Mouse (Mus musculus) stomach, embryonic 14.5 days (tissue): ENCODE measurements around the gene Ranbp9. TPM values are rescaled to one million over a fixed set of nuclear protein-coding genes. Genes with fewer than 3 reads are reported as not detected.

ENCODE experiments used
- ATAC-seq: fragments of 200-750 bp; cut with Nextera tagmentation; 2 replicates; pipeline ENCODE4 v1.8.0; 2017; ENCODE audit warnings: low read depth, moderate TSS enrichment; ENCODE audit not compliant: insufficient number of reproducible peaks, insufficient read depth, low FRiP score
- H3K27ac ChIP-seq: fragments of 300-500 bp; sonication (generic); 2 replicates; pipeline ENCODE4 v1.5.1; 2014; ENCODE audit warnings: mild to moderate bottlenecking, low read length, moderate library complexity, mixed read lengths
- H3K27me3 ChIP-seq: fragments of 300-500 bp; sonication (generic); 2 replicates; pipeline ENCODE4 v1.6.1; 2014; ENCODE audit warnings: low read length, control low read depth, mixed read lengths; ENCODE audit not compliant: control insufficient read depth, insufficient read depth
- H3K36me3 ChIP-seq: fragments of 300-500 bp; sonication (generic); 2 replicates; pipeline ENCODE4 v1.6.1; 2014; ENCODE audit warnings: mild to moderate bottlenecking, control low read depth, low read length, moderate library complexity, mixed read lengths; ENCODE audit not compliant: control insufficient read depth, insufficient read depth
- H3K4me1 ChIP-seq: fragments of 300-500 bp; sonication (generic); 2 replicates; pipeline ENCODE4 v1.6.1; 2014; ENCODE audit warnings: low read length, control low read depth, mixed read lengths; ENCODE audit not compliant: control insufficient read depth, insufficient read depth
- H3K4me2 ChIP-seq: fragments of 300-500 bp; sonication (generic); replicated peaks from 2 replicates; pipeline ENCODE4 v1.6.1; 2014; ENCODE audit warnings: low read depth, low read length, control low read depth
- H3K4me3 ChIP-seq: fragments of 300-500 bp; sonication (generic); 2 replicates; pipeline ENCODE4 v1.5.1; 2014; ENCODE audit warnings: low read depth, low read length, control low read depth
- H3K9ac ChIP-seq: fragments of 300-500 bp; sonication (generic); replicated peaks from 2 replicates; pipeline ENCODE4 v1.6.1; 2014; ENCODE audit warnings: low read depth, mild to moderate bottlenecking, control low read depth, low read length, moderate library complexity, mixed read lengths
- H3K9me3 ChIP-seq: fragments of 300-500 bp; sonication (generic); 2 replicates; pipeline ENCODE4 v1.6.1; 2016; ENCODE audit warnings: low read depth, low read length, control low read depth; ENCODE audit not compliant: control insufficient read depth
- WGBS: fragments of 180-500 bp; shearing (Covaris S2); extraction: QIAGEN DNeasy Blood & Tissue Kit; methylation state at CpG from one replicate; pipeline ENCODE4 v1.1.7; 2014; 5-methylcytosine and 5-hydroxymethylcytosine counted together
- polyA plus RNA-seq: library from polyadenylated mRNA; unstranded; fragments of >200 nt; fragmentation: Nextera tagmentation; extraction: Ambion mirVana; gene quantifications from 2 replicates; pipeline ENCODE4 v1.2.1, GENCODE M21; 2014

The Ranbp9 gene
- polyA plus RNA-seq, 1 experiment from 2014 or later, result 15.5 TPM

DNA sequence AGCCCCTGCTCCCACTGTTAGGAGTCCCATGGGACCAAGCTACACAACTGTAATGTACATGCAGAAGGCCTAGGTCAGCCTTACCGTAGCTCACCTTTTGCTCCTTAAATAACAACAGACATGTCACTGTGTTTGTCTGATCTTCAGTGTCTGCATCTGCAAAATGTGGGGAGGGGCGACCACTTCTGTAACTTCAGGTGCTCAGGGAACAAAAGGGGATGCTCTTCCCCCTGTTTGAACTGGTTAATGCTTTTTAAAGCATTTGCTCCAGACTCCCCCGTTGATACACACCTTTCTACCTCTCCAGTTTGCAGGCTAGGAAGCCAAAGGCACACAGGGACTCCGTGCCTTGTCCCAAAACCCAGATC, 19.4 kb upstream of the Ranbp9 start:
- no peak overlapping the region for H3K4me2 ChIP-seq
- H3K36me3 ChIP-seq, result no peaks in the 10 kb centered on the region
- WGBS, result 92% methylated on average over 4 of the region's 4 CpGs

GRCm38 (mm10) chr13:43499731-43500482, 18.8 kb upstream of the Ranbp9 start:
- H3K9ac ChIP-seq, result no peak overlapping the region
- H3K27ac ChIP-seq, result no peak overlapping the region
- peaks cover 8% of the 10 kb centered on the region; the same call in 1 of the 2 replicates for H3K4me1 ChIP-seq
- 69% methylated on average over 7 of the region's 7 CpGs for WGBS
- no peaks in the 10 kb centered on the region for H3K36me3 ChIP-seq
- H3K9me3 ChIP-seq, result no peaks in the 10 kb centered on the region
- H3K27me3 ChIP-seq, result no peaks in the 10 kb centered on the region
- no peak for ATAC-seq
- H3K4me2 ChIP-seq, result no peak overlapping the region
- H3K4me3 ChIP-seq, result no peak overlapping the region

More for the DNA sequence above, 19.4 kb upstream of the Ranbp9 start:
- Histone ChIP-seq H3K4me1 (peaks cover 8% of the 10 kb centered on the region; the same call in 1 of the 2 replicates), H3K4me3 (no peak overlapping the region), H3K27me3 (no peaks in the 10 kb centered on the region), H3K27ac (no peak overlapping the region), H3K9ac (no peak overlapping the region), H3K9me3 (no peaks in the 10 kb centered on the region)
- no peak for ATAC-seq

GRCm38 (mm10) chr13:43498849-43499248, 17.8 kb upstream of the Ranbp9 start:
- Histone ChIP-seq H3K36me3 (no peaks in the 10 kb centered on the region), H3K4me3 (no peak overlapping the region), H3K27me3 (no peaks in the 10 kb centered on the region), H3K9me3 (no peaks in the 10 kb centered on the region), H3K9ac (no peak overlapping the region), H3K27ac (no peak overlapping the region), H3K4me2 (no peak overlapping the region), H3K4me1 (peaks cover 3% of the 10 kb centered on the region; the same call in 1 of the 2 replicates)
- ATAC-seq, result no peak
- WGBS, result 55% methylated on average over 14 of the region's 14 CpGs

DNA sequence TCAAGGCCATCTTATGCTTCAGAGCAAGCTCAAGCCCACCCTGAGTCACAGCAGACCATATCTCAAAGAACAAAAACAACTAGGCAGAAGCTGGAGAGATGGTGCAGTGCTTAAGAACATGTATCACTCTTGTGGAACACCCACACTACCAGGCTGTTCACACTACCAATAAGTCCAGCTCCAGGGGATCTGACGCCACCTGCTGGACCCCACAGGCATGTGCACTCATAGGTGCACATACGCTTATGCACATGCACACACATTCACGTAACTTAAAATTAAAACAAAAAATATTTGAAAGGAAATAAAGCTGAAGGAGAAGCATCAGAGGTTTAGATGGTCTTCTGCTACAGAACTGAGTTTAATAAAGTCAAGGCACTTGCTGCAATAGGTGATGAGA, 16.7 kb upstream of the Ranbp9 start:
- no peak overlapping the region for H3K4me2 ChIP-seq
- no peaks in the 10 kb centered on the region for H3K36me3 ChIP-seq
- H3K27me3 ChIP-seq, result no peaks in the 10 kb centered on the region
- 0 out of 2 replicates have a peak, but pooled peaks cover under 1% of the 10 kb centered on the region for H3K4me1 ChIP-seq
- H3K27ac ChIP-seq, result no peak overlapping the region
- no peak for ATAC-seq
- no peak overlapping the region for H3K4me3 ChIP-seq
- 93% methylated on average over 3 of the region's 3 CpGs for WGBS
- H3K9me3 ChIP-seq, result no peaks in the 10 kb centered on the region
- no peak overlapping the region for H3K9ac ChIP-seq

- no peak overlapping the region for H3K27ac ChIP-seq
- 19% methylated on average over 2 of the region's 2 CpGs for WGBS
- H3K9ac ChIP-seq, result no peak overlapping the region
- no peak overlapping the region for H3K4me2 ChIP-seq
- H3K36me3 ChIP-seq, result no peaks in the 10 kb centered on the region
- H3K9me3 ChIP-seq, result no peaks in the 10 kb centered on the region
- H3K4me3 ChIP-seq, result no peak overlapping the region
- H3K4me1 ChIP-seq, result no peaks in the 10 kb centered on the region
- H3K27me3 ChIP-seq, result no peaks in the 10 kb centered on the region
- no peak for ATAC-seq
Observed at GRCm38 (mm10) chr13:43496660-43497059, 15.6 kb upstream of the Ranbp9 start.

DNA sequence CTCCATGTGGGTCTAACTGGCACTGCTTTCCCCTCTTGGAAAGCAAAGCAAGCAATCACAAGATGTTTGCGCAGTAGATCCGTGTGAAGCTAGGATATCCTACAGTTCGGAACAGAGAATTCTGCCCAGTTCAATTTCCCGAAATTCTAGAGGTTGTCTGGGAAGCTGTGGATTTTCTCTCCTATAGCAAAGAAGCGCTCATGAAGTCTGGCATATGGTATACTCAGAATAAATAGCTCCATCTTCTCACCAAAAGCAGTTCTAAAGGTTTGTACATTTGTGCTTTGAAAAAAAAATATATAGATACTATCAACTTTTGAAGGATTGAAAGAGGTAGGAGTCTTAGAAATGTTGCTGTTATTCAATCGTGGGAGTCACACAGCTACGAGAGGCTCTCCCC, 14.6 kb upstream of the Ranbp9 start:
- Histone ChIP-seq H3K36me3 (no peaks in the 10 kb centered on the region), H3K4me1 (no peaks in the 10 kb centered on the region), H3K9me3 (no peaks in the 10 kb centered on the region), H3K27ac (no peak overlapping the region), H3K27me3 (no peaks in the 10 kb centered on the region), H3K4me3 (no peak overlapping the region), H3K9ac (no peak overlapping the region), H3K4me2 (no peak overlapping the region)
- 88% methylated on average over 7 of the region's 7 CpGs for WGBS
- no peak for ATAC-seq

- no peak overlapping the region for H3K27ac ChIP-seq
- H3K27me3 ChIP-seq, result no peaks in the 10 kb centered on the region
- WGBS, result 86% methylated on average over 7 of the region's 7 CpGs
- H3K9me3 ChIP-seq, result no peaks in the 10 kb centered on the region
- H3K4me1 ChIP-seq, result no peaks in the 10 kb centered on the region
- no peak for ATAC-seq
- no peak overlapping the region for H3K4me3 ChIP-seq
- H3K36me3 ChIP-seq, result no peaks in the 10 kb centered on the region
- H3K4me2 ChIP-seq, result no peak overlapping the region
- no peak overlapping the region for H3K9ac ChIP-seq
Observed at GRCm38 (mm10) chr13:43493725-43494124, 12.6 kb upstream of the Ranbp9 start.

GRCm38 (mm10) chr13:43493058-43493481, 12.0 kb upstream of the Ranbp9 start:
- H3K9me3 ChIP-seq, result no peaks in the 10 kb centered on the region
- 56% methylated on average over 11 of the region's 11 CpGs for WGBS
- H3K4me1 ChIP-seq, result no peaks in the 10 kb centered on the region
- H3K27ac ChIP-seq, result no peak overlapping the region; the same call in 1 of the 2 replicates
- ATAC-seq, result no peak
- no peak overlapping the region for H3K4me2 ChIP-seq
- no peak overlapping the region for H3K4me3 ChIP-seq
- H3K36me3 ChIP-seq, result no peaks in the 10 kb centered on the region
- no peaks in the 10 kb centered on the region for H3K27me3 ChIP-seq
- H3K9ac ChIP-seq, result no peak overlapping the region
